Mouse (Mus musculus) testis, adult 2 months (tissue): Measurements from ENCODE around the gene Tub.

Experiments used
- CTCF ChIP-seq: fragments of 200-500 bp; IDR thresholded peaks from 2 replicates; pipeline ENCODE4 v1.5.1; 2012; ENCODE audit warnings: low read depth, mild to moderate bottlenecking, inconsistent platforms, low read length, moderate library complexity; ENCODE audit not compliant: control insufficient read depth, insufficient read depth, insufficient replicate concordance
- POLR2A ChIP-seq: fragments of 200-500 bp; IDR thresholded peaks from 2 replicates; pipeline ENCODE4 v1.6.1; 2012; ENCODE audit warnings: low read depth, mild to moderate bottlenecking, inconsistent platforms, low read length, moderate library complexity; ENCODE audit not compliant: control insufficient read depth

GRCm38 (mm10) chr7:108928280-108929188 lies 21.6 kb upstream of the Tub start:
- TF ChIP-seq POLR2A (no peak), CTCF (no peak)
